Mouse (Mus musculus) gastrocnemius, postnatal 36 days (tissue): ENCODE data around the gene Esp22. TPM values are rescaled to one million over a fixed set of nuclear protein-coding genes. Genes with fewer than 3 reads are reported as not detected.
"Not testable (repeated sequence)": the region's sequence is repeated elsewhere in the genome, so short reads cannot be mapped to it uniquely, and the experiment has no call there.

Source experiments
- DNase-seq, 2 experiments: peaks; one replicate each; pipeline ENCODE4 v3.0.0; 2022
- intact Hi-C: fragments of 180-260 bp; cut with DNase I; formaldehyde crosslinking; loops from one replicate; pipeline ENCODE4 v1.15.1; 2025
- long read RNA-seq, 2 experiments: library from polyadenylated mRNA; stranded (forward); transcript quantifications; one replicate each; pipeline ENCODE4 v2.0.0; 2021
- total RNA-seq, 2 experiments: library from RNA; stranded (reverse); gene quantifications; 2 replicates each; pipeline ENCODE4 v1.2.3; 2021

Gene Esp22
- total RNA-seq: not detected
- long read RNA-seq, experiment 1: 0 reads
- long read RNA-seq, experiment 2: 0 reads

DNA sequence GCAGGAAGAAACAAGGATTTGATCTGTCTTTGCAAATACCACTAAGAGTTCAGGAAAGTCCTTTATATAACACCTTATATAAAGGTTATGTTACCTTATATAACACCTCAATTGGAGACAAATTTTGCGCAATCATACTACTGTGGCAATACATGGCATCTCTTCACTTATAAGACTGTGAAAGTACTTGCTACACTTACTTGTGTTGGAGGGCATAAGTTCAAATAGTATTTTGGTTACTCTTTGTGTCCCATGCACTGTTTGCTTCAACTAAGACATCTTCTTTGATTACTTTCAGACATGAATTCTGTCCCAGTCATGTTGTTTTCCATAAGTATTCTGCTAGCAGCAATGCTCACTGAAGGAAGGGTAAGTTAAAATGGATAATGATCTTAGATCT is at the start of gene Esp22:
TSS of gene Esp22 (plus strand) at position 301 of the 400 bp plus-strand sequence.
- intact Hi-C loops: no loop called here
- DNase-seq: no peak

DNA sequence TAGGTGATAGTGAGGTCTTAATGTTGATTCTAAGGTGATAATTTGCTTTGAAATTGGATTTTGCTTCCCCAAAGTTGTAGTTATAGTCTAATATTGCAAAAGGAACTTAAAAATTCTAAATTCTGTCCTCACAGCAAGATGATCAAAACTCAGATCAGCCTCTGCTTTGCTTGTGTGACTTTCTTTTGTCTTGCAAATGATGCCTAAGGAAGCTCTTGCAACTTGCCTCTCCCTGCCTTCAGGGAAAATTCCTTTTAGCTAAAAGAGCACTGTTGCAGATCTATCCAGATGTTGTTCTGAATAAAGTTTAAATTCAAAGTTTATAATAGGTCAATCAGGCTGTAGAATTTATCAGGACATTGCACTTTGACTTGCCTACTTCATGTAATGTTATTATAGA is 31.5 kb upstream of the Esp22 start:
- intact Hi-C loops: no loop called here
- DNase-seq: no peak

DNA sequence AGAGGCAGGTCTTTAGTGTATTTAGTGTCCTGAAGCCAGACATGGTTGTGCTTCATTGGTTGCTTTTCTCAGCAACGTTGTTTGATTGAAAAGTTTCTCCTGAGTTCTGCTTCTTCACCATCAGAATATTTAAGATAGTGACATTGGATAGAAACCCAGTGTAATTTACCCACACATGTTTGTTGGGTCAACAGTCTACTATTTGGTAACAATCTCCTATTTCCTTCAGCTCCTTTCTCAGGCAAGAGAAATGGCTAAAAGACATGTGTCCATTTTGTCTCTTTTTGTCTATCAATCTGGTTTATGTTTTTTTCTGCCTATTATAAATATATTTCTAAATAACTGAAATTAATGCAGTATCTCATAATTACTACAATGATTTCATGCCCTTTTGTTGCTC is 18.2 kb upstream of the Esp22 start, which contains the start of gene Esp23:
TSS of gene Esp23 (minus strand) at position 101 of the 400 bp plus-strand sequence.
- intact Hi-C loops: no loop called here
- DNase-seq: no peak

DNA sequence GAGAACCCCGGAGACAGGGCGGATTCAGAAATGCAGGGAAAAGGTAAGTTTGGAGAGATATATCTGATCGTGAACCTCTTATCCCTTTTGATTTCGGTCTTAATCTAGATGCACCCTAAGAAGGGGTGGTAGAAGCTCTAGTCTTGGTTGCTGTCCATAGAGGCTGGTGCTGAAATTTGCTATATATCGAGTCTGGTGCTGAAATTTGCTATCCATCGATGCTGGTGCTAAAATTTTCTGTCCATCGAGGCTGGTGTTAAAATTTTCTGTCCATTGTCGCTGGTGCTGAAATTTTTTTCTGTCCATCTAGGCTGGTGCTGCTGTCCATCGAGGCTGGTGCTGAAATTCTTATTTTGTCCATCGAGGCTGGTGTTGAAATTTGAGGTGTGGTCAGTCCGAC is 12.0 kb downstream of the Esp22 start:
- intact Hi-C loops: not testable (repeated sequence)

DNA sequence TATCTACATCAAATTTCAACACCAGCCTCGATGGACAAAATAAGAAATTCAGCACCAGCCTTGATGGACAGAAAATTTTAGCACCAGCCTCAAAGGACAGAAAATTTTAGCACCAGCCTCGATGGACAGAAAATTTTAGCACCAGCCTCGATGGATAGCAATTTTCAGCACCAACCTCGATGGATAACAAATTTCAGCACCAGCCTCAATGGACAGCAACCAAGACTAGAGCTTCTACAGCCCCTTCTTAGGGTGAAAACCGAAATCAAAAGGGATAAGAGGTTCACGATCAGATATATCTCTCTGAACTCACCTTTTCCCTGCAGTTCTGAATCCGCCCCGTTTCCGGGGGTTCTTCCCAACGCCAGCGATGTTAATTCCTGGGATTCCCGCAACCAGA is 34.0 kb downstream of the Esp22 start:
- DNase-seq, intact Hi-C loops: not testable (repeated sequence)

More for the DNA sequence above, 12.0 kb downstream of the Esp22 start:
- DNase-seq: not testable (repeated sequence)

Other genes with a start within 250 kb of the Esp22 start
- not detected for gene Esp24, start 58.6 kb upstream of the Esp22 start, total RNA-seq
- not detected for gene Gm21903, start 52.0 kb upstream of the Esp22 start, total RNA-seq
- not detected for gene Esp23, start 18.3 kb upstream of the Esp22 start, total RNA-seq